Mouse (Mus musculus): ENCODE data around the gene Exog. TPM values are rescaled to one million over a fixed set of nuclear protein-coding genes. Genes with fewer than 3 reads are reported as not detected.

The Exog gene
- total and polyA plus RNA-seq, 2 experiments from 2014 or later = 26.6 to 39.7 TPM

- Histone ChIP-seq H3K27ac (ENCODE audit: low read depth, low read length) (no peak overlapping the region), H3K4me1 (ENCODE audit: insufficient read depth) (no peaks in the 10 kb centered on the region), H3K9ac (no peak overlapping the region), H3K4me2 (ENCODE audit: low read depth) (no peak overlapping the region), H3K9me3 (ENCODE audit: low read length) (no peaks in the 10 kb centered on the region), H3K4me3 (ENCODE audit: low read depth, low read length) (no peak overlapping the region), H3K27me3 (ENCODE audit: insufficient read depth, low read length) (no peaks in the 10 kb centered on the region), H3K36me3 (ENCODE audit: insufficient read depth) (no peaks in the 10 kb centered on the region)
- DNase-seq = no peak
- ATAC-seq = no peak
- TF ChIP-seq CTCF (IDR thresholded peaks at IDR 0.05; ENCODE audit: low read depth) = no peak
- 83% methylated on average over 9 of the region's 9 CpGs for WGBS
Observed at GRCm38 (mm10) chr9:119473608-119474164, 28.9 kb downstream of the Exog start.

- ATAC-seq (no peak), DNase-seq (no peak)
- Histone ChIP-seq H3K4me3 (ENCODE audit: low read depth, low read length) (no peak overlapping the region), H3K4me2 (ENCODE audit: low read depth) (no peak overlapping the region), H3K9ac (no peak overlapping the region), H3K36me3 (ENCODE audit: insufficient read depth) (no peaks in the 10 kb centered on the region), H3K27ac (ENCODE audit: low read depth, low read length) (no peak overlapping the region), H3K27me3 (ENCODE audit: insufficient read depth, low read length) (no peaks in the 10 kb centered on the region), H3K9me3 (ENCODE audit: low read length) (no peaks in the 10 kb centered on the region), H3K4me1 (ENCODE audit: insufficient read depth) (no peaks in the 10 kb centered on the region)
- WGBS = 71% methylated on average over 15 of the region's 15 CpGs
- TF ChIP-seq CTCF (IDR thresholded peaks at IDR 0.05; ENCODE audit: low read depth) = no peak
Observed at GRCm38 (mm10) chr9:119474717-119475611, 30.2 kb downstream of the Exog start.

GRCm38 (mm10) chr9:119477754-119478153 lies 33.0 kb downstream of the Exog start:
- ATAC-seq (no peak), DNase-seq (no peak)
- Histone ChIP-seq H3K9me3 (ENCODE audit: low read length) (no peaks in the 10 kb centered on the region), H3K27me3 (ENCODE audit: insufficient read depth, low read length) (no peaks in the 10 kb centered on the region), H3K4me2 (ENCODE audit: low read depth) (no peak overlapping the region), H3K4me1 (ENCODE audit: insufficient read depth) (no peaks in the 10 kb centered on the region), H3K4me3 (ENCODE audit: low read depth, low read length) (no peak overlapping the region), H3K27ac (ENCODE audit: low read depth, low read length) (no peak overlapping the region), H3K9ac (no peak overlapping the region), H3K36me3 (ENCODE audit: insufficient read depth) (no peaks in the 10 kb centered on the region)
- no peak for TF ChIP-seq CTCF (IDR thresholded peaks at IDR 0.05; ENCODE audit: low read depth)
- 61% methylated on average over 6 of the region's 6 CpGs for WGBS

- H3K27ac ChIP-seq (ENCODE audit: low read depth, low read length) = no peak overlapping the region
- H3K4me1 ChIP-seq (ENCODE audit: insufficient read depth) = no peaks in the 10 kb centered on the region
- no peaks in the 10 kb centered on the region for H3K27me3 ChIP-seq (ENCODE audit: insufficient read depth, low read length)
- H3K4me2 ChIP-seq (ENCODE audit: low read depth) = no peak overlapping the region
- no peak overlapping the region for H3K9ac ChIP-seq
- no peak overlapping the region for H3K4me3 ChIP-seq (ENCODE audit: low read depth, low read length)
- no peaks in the 10 kb centered on the region for H3K9me3 ChIP-seq (ENCODE audit: low read length)
- DNase-seq (peak; percentile 13), ATAC-seq (no peak)
- H3K36me3 ChIP-seq (ENCODE audit: insufficient read depth) = no peaks in the 10 kb centered on the region
- no peak for TF ChIP-seq CTCF (IDR thresholded peaks at IDR 0.05; ENCODE audit: low read depth)
- 44% methylated on average over 11 of the region's 11 CpGs for WGBS
Observed at GRCm38 (mm10) chr9:119478345-119478744, 33.6 kb downstream of the Exog start.

- Histone ChIP-seq H3K4me1 (ENCODE audit: insufficient read depth) (no peaks in the 10 kb centered on the region), H3K36me3 (ENCODE audit: insufficient read depth) (no peaks in the 10 kb centered on the region), H3K4me3 (ENCODE audit: low read depth, low read length) (no peak overlapping the region), H3K27me3 (ENCODE audit: insufficient read depth, low read length) (no peaks in the 10 kb centered on the region), H3K27ac (ENCODE audit: low read depth, low read length) (no peak overlapping the region), H3K4me2 (ENCODE audit: low read depth) (no peak overlapping the region), H3K9ac (no peak overlapping the region), H3K9me3 (ENCODE audit: low read length) (no peaks in the 10 kb centered on the region)
- 52% methylated on average over 8 of the region's 8 CpGs for WGBS
- no peak for ATAC-seq
- TF ChIP-seq CTCF (IDR thresholded peaks at IDR 0.05; ENCODE audit: low read depth) = no peak
- DNase-seq = no peak
Observed at GRCm38 (mm10) chr9:119479297-119479696, 34.6 kb downstream of the Exog start.

GRCm38 (mm10) chr9:119481612-119482011 lies 36.9 kb downstream of the Exog start:
- TF ChIP-seq CTCF (IDR thresholded peaks at IDR 0.05; ENCODE audit: low read depth) = no peak
- Histone ChIP-seq H3K9me3 (ENCODE audit: low read length) (no peaks in the 10 kb centered on the region), H3K4me1 (ENCODE audit: insufficient read depth) (no peaks in the 10 kb centered on the region), H3K4me3 (ENCODE audit: low read depth, low read length) (no peak overlapping the region), H3K4me2 (ENCODE audit: low read depth) (no peak overlapping the region), H3K27me3 (ENCODE audit: insufficient read depth, low read length) (no peaks in the 10 kb centered on the region), H3K27ac (ENCODE audit: low read depth, low read length) (no peak overlapping the region), H3K9ac (no peak overlapping the region), H3K36me3 (ENCODE audit: insufficient read depth) (no peaks in the 10 kb centered on the region)
- DNase-seq = no peak
- 90% methylated on average over 4 of the region's 4 CpGs for WGBS
- no peak for ATAC-seq
